Mouse (Mus musculus): ENCODE results near the gene Tmem235. TPM values are rescaled to one million over a fixed set of nuclear protein-coding genes. Genes with fewer than 3 reads are reported as not detected.

Gene Tmem235
- polyA plus RNA-seq, 1 experiment from 2014 or later = not detected

GRCm38 (mm10) chr11:117854241-117854640 is 6.3 kb upstream of the Tmem235 start:
- H3K36me3 ChIP-seq = peaks cover 41% of the 10 kb centered on the region
- no peak for ATAC-seq (ENCODE audit: low FRiP score)
- H3K27ac ChIP-seq = no peak overlapping the region
- no peaks in the 10 kb centered on the region for H3K9me3 ChIP-seq (replicated peaks)
- no peak overlapping the region for H3K4me3 ChIP-seq
- 94% methylated on average over 9 of the region's 9 CpGs for WGBS
- peaks cover 13% of the 10 kb centered on the region for H3K4me1 ChIP-seq
- H3K27me3 ChIP-seq = peaks cover 7% of the 10 kb centered on the region
- H3K9ac ChIP-seq = no peak overlapping the region
- H3K4me2 ChIP-seq (replicated peaks) = no peak overlapping the region

DNA sequence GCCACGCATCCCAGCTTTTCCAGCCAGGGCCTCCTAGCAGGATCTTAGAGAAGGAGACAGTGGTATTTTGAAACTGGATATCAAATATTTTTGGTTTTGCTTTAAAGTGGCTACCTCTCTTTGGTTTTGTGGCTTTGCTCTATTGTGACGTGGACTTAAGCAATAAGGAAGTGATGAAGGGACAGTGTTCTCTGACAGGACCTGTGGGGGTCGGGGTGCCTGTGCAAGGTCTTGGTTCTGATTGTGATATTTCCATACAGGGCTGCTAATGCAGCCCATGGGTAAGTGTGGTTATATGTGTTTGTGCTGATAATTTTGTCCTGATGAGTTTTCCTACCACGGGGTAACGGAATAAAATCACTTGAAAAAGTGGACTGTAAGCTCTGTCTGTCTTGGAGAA is 5.2 kb upstream of the Tmem235 start:
- Histone ChIP-seq H3K9ac (no peak overlapping the region), H3K4me1 (peaks cover 8% of the 10 kb centered on the region), H3K4me3 (no peak overlapping the region), H3K27me3 (peaks cover 18% of the 10 kb centered on the region), H3K9me3 (replicated peaks) (no peaks in the 10 kb centered on the region), H3K4me2 (replicated peaks) (no peak overlapping the region), H3K36me3 (peaks cover 41% of the 10 kb centered on the region), H3K27ac (no peak overlapping the region)
- WGBS = 94% methylated on average over 5 of the region's 5 CpGs
- ATAC-seq (ENCODE audit: low FRiP score) = no peak

GRCm38 (mm10) chr11:117855975-117856374 is 4.6 kb upstream of the Tmem235 start:
- ATAC-seq (ENCODE audit: low FRiP score) = no peak
- Histone ChIP-seq H3K9me3 (replicated peaks) (no peaks in the 10 kb centered on the region), H3K9ac (no peak overlapping the region), H3K36me3 (peaks cover 41% of the 10 kb centered on the region), H3K4me1 (peaks cover 9% of the 10 kb centered on the region; the same call in 1 of the 2 replicates), H3K4me2 (replicated peaks) (no peak overlapping the region), H3K27me3 (peaks cover 24% of the 10 kb centered on the region), H3K27ac (no peak overlapping the region), H3K4me3 (no peak overlapping the region)
- WGBS = 88% methylated on average over 1 of the region's 1 CpGs

DNA sequence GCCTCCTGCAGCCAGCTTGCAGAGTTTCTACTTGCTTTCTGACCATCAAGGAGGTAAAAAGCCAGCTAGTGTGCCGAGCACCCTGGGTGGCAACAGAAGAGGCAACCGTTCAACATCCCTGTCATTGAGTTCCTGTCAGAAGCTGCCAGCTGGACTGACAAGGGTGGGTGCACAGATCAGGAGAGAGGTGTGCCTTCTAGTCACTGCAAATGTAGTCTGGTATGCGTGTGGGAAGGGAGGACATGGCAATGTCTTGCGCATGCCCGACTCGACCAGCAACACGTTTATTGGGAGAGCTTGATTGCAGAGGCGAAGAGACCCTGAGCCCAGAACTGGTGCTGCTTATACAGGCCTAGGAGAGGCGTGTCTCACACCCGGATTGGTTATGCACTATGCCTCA is 3.1 kb upstream of the Tmem235 start:
- H3K9me3 ChIP-seq (replicated peaks) = no peaks in the 10 kb centered on the region
- H3K27ac ChIP-seq = no peak overlapping the region
- 96% methylated on average over 10 of the region's 10 CpGs for WGBS
- H3K9ac ChIP-seq = no peak overlapping the region
- H3K36me3 ChIP-seq = peaks cover 41% of the 10 kb centered on the region
- H3K4me1 ChIP-seq = peaks cover 9% of the 10 kb centered on the region; the same call in 1 of the 2 replicates
- H3K27me3 ChIP-seq = peaks cover 39% of the 10 kb centered on the region
- no peak overlapping the region for H3K4me2 ChIP-seq (replicated peaks)
- no peak for ATAC-seq (ENCODE audit: low FRiP score)
- no peak overlapping the region for H3K4me3 ChIP-seq

DNA sequence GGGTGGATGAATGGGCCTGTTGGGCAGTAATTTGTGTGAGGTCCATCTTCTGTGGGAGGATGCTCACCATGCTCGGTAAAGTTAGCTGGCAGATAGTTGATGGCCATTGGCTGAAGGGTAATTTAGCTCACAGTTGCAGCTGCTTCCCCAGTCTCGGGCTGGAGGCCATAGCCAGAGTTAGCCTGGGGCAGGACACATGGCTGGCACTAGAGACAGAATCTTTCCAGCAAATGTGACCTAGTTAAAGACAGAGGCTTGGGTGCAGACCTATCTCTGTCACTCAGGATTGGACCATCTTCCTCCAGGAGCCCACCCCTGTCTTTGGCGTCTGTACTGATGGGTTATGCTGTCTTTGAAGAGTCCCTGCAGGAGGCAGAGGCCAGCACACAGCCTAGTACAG is 2.2 kb upstream of the Tmem235 start:
- Histone ChIP-seq H3K4me1 (peaks cover 9% of the 10 kb centered on the region; the same call in 1 of the 2 replicates), H3K9me3 (replicated peaks) (no peaks in the 10 kb centered on the region), H3K27ac (no peak overlapping the region), H3K27me3 (peaks cover 46% of the 10 kb centered on the region), H3K4me3 (no peak overlapping the region), H3K4me2 (replicated peaks) (no peak overlapping the region), H3K9ac (no peak overlapping the region), H3K36me3 (peaks cover 33% of the 10 kb centered on the region)
- no peak for ATAC-seq (ENCODE audit: low FRiP score)
- WGBS = 54% methylated on average over 3 of the region's 3 CpGs

GRCm38 (mm10) chr11:117863174-117863856 is 2.8 kb downstream of the Tmem235 start:
- no peak for ATAC-seq (ENCODE audit: low FRiP score)
- no peak overlapping the region for H3K9ac ChIP-seq
- no peak overlapping the region for H3K4me3 ChIP-seq
- H3K27me3 ChIP-seq = peaks cover 59% of the 10 kb centered on the region
- H3K27ac ChIP-seq = no peak overlapping the region
- no peaks in the 10 kb centered on the region for H3K9me3 ChIP-seq (replicated peaks)
- no peak overlapping the region for H3K4me2 ChIP-seq (replicated peaks)
- 29% methylated on average over 11 of the region's 11 CpGs for WGBS
- no peaks in the 10 kb centered on the region for H3K36me3 ChIP-seq
- peaks cover 23% of the 10 kb centered on the region for H3K4me1 ChIP-seq

DNA sequence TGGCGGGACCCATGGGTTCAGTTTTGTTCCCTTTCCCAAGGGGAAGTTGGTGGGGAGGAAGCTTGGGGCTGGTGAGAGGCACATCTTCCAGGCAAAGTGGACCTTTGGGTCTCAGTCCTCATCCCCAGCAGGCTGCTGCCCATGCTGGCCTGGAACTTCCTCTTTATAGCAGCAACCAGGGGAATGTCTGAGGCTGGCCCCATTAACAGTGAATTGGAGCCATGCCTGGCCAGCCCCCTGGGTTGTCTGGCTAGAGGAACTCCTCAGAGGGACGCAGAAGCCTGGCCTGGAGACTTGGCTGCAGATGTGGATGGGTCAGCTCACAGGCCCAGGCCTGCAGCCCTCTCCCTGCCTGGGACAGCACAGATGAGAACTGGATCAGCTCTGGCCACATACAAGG is 4.3 kb downstream of the Tmem235 start:
- no peak for ATAC-seq (ENCODE audit: low FRiP score)
- no peak overlapping the region for H3K4me3 ChIP-seq
- H3K27me3 ChIP-seq = peaks cover 47% of the 10 kb centered on the region
- H3K36me3 ChIP-seq = no peaks in the 10 kb centered on the region
- 60% methylated on average over 2 of the region's 2 CpGs for WGBS
- H3K4me1 ChIP-seq = peaks cover 21% of the 10 kb centered on the region
- no peaks in the 10 kb centered on the region for H3K9me3 ChIP-seq (replicated peaks)
- H3K4me2 ChIP-seq (replicated peaks) = no peak overlapping the region
- H3K27ac ChIP-seq = no peak overlapping the region
- no peak overlapping the region for H3K9ac ChIP-seq

- peak; percentile 44; the same call in 1 of the 2 replicates for ATAC-seq (ENCODE audit: low FRiP score)
- peaks cover 35% of the 10 kb centered on the region for H3K27me3 ChIP-seq
- WGBS = 17% methylated on average over 6 of the region's 6 CpGs
- peak overlapping the region; percentile 76; the same call in 1 of the 2 replicates for H3K27ac ChIP-seq
- H3K36me3 ChIP-seq = no peaks in the 10 kb centered on the region
- H3K9me3 ChIP-seq (replicated peaks) = no peaks in the 10 kb centered on the region
- H3K4me2 ChIP-seq (replicated peaks) = peak overlapping the region; percentile 24
- H3K9ac ChIP-seq = peak overlapping the region; percentile 32; the same call in 1 of the 2 replicates
- H3K4me1 ChIP-seq = peaks cover 19% of the 10 kb centered on the region
- H3K4me3 ChIP-seq = no peak overlapping the region
These were observed 5.4 kb downstream of the Tmem235 start for GRCm38 (mm10) chr11:117865988-117866387.

DNA sequence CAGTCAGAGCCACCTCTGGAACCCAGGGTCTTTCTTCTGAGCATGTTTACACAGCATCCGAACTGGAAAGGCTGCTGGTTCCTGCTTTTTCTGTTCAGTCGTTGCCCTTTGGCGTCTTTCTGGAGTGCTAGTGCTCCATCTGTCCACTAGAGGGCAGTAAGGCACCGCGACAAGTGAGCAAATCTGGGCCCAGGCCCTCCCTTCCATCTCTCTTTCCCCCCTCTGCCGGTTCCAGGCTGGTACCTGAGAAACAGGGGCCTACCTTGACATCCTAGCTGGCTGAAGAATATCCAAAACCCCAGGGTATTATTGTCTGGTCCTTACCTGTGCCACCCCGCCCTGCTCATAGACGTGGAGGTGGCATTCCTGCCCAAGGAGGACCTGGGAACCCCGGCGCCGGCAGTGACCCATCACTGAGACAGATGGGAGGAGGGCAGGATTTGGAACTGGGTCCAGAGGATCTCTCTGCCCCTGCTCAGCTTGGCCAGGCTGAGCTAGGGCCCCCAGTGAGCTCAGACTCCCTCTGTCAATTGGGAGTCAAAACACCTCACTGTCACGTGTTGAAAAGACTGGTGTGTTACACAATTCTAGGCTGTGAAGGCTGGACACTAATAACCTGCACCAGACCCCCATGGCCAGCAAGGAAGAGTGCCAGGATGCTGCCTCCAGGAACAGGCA is 10.3 kb downstream of the Tmem235 start:
- no peak overlapping the region; the same call in 1 of the 2 replicates for H3K9ac ChIP-seq

DNA sequence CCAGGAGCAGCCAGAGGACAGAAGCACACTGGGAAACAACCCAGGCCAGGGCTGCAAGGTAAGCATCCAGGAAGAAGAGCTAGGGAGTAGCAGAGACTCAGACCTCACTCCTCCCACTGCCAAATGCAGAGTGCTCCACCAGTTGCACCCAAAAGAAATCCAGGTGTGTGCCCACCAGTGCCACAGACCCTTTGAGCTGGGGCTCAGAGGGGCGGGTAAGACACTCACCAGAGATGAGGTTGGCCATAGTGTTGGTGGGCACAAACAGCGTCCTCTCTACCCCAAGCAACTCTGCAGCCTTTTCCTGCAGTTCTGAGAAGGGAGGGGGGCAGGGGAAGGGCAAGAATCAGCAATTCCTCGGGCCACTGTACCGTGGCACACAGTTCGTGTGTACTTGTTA is 10.8 kb downstream of the Tmem235 start:
- no peak overlapping the region for H3K9ac ChIP-seq
- 64% methylated on average over 5 of the region's 5 CpGs for WGBS
- no peaks in the 10 kb centered on the region for H3K36me3 ChIP-seq
- H3K9me3 ChIP-seq (replicated peaks) = no peaks in the 10 kb centered on the region
- H3K27me3 ChIP-seq = peaks cover 6% of the 10 kb centered on the region; the same call in 1 of the 2 replicates
- H3K4me1 ChIP-seq = peaks cover 26% of the 10 kb centered on the region
- H3K4me3 ChIP-seq = no peak overlapping the region
- H3K27ac ChIP-seq = no peak overlapping the region
- ATAC-seq (ENCODE audit: low FRiP score) = no peak
- no peak overlapping the region for H3K4me2 ChIP-seq (replicated peaks)

More for the DNA sequence above, 10.3 kb downstream of the Tmem235 start:
- WGBS = 37% methylated on average over 12 of the region's 12 CpGs
- no peak overlapping the region for H3K4me3 ChIP-seq
- ATAC-seq (ENCODE audit: low FRiP score) = no peak
- peaks cover 6% of the 10 kb centered on the region; the same call in 1 of the 2 replicates for H3K27me3 ChIP-seq
- no peaks in the 10 kb centered on the region for H3K36me3 ChIP-seq
- H3K9me3 ChIP-seq (replicated peaks) = no peaks in the 10 kb centered on the region
- no peak overlapping the region for H3K4me2 ChIP-seq (replicated peaks)
- H3K4me1 ChIP-seq = peaks cover 31% of the 10 kb centered on the region
- no peak overlapping the region for H3K27ac ChIP-seq

DNA sequence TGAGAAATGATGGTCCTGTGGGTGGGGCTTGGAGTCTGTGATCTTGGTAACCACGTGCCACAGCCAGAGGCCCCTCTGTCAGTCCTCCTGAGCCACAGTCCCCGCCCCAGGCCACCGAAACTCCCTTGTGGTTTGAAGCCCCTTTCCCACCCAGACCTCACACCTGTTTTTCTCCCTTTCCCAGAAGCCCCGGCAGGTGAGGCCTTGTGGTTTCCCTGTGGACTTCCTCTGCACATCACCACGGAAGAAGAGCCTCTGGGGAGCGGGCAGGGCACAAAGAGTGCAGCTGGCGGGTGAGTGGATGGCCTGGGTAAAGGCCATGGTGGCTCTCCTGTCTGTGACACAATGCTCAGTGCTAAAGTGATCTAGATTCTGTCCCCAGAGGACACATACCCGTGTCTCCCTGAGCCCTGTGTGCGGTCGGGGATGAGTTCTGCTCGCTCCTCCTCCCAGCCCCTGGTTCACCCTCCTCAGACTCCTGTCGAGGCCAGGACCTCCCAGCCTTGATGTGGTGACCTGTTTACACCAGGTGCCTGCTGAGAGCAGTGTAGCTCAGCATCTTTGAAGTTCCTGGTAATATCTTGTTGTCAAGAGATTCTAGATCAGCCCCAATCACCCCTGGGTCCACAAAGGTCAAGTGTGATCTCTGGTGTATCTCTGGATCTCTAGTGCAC is 11.5 kb downstream of the Tmem235 start:
- no peaks in the 10 kb centered on the region for H3K9me3 ChIP-seq (replicated peaks)
- no peak for ATAC-seq (ENCODE audit: low FRiP score)
- no peak overlapping the region for H3K4me3 ChIP-seq
- WGBS = 58% methylated on average over 12 of the region's 12 CpGs
- no peak overlapping the region for H3K9ac ChIP-seq
- H3K27me3 ChIP-seq = peaks cover 6% of the 10 kb centered on the region; the same call in 1 of the 2 replicates
- H3K36me3 ChIP-seq = no peaks in the 10 kb centered on the region
- H3K4me1 ChIP-seq = peaks cover 21% of the 10 kb centered on the region
- H3K27ac ChIP-seq = no peak overlapping the region
- H3K4me2 ChIP-seq (replicated peaks) = no peak overlapping the region

DNA sequence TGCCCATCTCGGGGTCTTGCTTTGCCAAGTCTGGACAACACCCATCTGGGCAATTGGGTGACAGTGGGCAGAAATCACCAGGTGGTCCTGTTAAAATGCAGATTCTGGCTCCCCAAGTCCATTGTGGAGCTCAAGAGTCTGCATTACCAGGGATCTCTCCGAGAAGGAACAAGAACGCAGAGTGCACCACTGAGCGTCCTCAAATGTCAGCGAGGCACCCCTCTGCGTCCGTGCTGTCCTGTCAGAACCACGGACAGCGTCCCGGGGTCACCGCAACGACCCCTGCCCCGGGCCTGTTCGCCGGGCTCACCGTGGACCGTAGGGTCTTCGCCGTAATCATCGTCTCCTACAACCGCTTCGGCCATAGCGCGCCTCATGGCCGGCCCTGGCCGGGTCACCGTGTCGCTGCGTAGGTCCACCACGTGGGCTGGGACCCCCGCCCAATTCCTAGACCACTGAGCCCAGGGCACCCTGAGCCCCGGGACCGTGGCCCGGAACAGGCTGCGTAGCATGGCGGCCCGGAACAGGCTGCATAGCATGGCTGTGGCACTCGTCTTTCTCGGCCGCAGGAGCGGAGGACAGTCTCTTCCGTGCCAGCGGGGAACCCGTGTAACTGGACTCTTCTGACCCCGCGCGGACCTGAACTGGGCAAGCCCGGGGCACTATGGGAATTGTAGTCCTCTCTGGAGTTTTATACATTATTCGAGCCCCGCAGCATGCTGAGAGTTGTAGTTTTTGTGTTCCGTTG is 12.5 kb downstream of the Tmem235 start, which contains the start of gene Tha1:
Gene Tha1, minus strand, starts transcription at position 621 of the 748 bp plus-strand sequence.
- Histone ChIP-seq H3K9ac (peak within 1 kb of the TSS; percentile 78), H3K36me3 (no peaks in the 10 kb centered on the region), H3K4me1 (peaks cover 26% of the 10 kb centered on the region), H3K27ac (no peak within 1 kb of the TSS), H3K4me2 (replicated peaks) (peak within 1 kb of the TSS; percentile 84), H3K27me3 (peaks cover 6% of the 10 kb centered on the region; the same call in 1 of the 2 replicates), H3K9me3 (replicated peaks) (no peaks in the 10 kb centered on the region), H3K4me3 (peak within 1 kb of the TSS; percentile 71)
- ATAC-seq (ENCODE audit: low FRiP score) = peak; percentile 70
- 1% methylated on average over 51 of the region's 51 CpGs for WGBS

Data from hindbrain, embryonic 12.5 days (tissue).